Mouse (Mus musculus): ENCODE measurements around the gene Ube2d1. TPM values are rescaled to one million over a fixed set of nuclear protein-coding genes. Genes with fewer than 3 reads are reported as not detected.

Gene Ube2d1
- total and polyA plus RNA-seq, 3 experiments = 40.5 to 48.7 (median 46.8) TPM

DNA sequence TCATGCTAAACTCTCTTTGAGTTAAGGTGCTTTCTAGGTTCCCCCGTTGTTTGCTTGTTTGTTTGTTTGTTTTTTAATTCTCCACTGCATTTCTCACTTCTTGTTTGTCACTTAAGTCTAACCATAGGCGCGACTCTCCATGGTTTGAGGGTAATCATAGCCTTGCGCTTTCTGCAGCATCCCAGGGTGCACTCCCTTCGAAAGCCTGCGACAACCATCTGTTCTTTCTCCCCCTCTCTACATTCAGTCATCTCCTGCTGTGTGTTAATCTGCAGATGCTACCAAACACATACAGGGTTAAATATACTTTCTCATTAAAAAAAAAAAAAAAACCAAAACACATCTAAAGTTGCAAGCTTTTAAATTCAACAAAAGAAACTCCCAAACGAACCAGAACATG, 31.4 kb upstream of the Ube2d1 start:
- no peak overlapping the region for H3K27ac ChIP-seq
- no peak overlapping the region for H3K9ac ChIP-seq (ENCODE audit: low read depth, low read length)
- no peak for DNase-seq
- no peaks in the 10 kb centered on the region for H3K36me3 ChIP-seq (ENCODE audit: control insufficient read depth, insufficient read depth, low read length)
- no peak overlapping the region for H3K4me3 ChIP-seq
- WGBS = 55% methylated on average over 7 of the region's 7 CpGs
- intact Hi-C loops (cut with DNase I) = no loop called here
- no peaks in the 10 kb centered on the region for H3K27me3 ChIP-seq (ENCODE audit: control insufficient read depth, insufficient read depth, low read length)
- no peak for TF ChIP-seq EP300 (IDR thresholded peaks at IDR 0.05; ENCODE audit: insufficient read depth, low read depth, low read length)
- no peak for TF ChIP-seq CTCF (IDR thresholded peaks at IDR 0.05)
- TF ChIP-seq POLR2A (IDR thresholded peaks at IDR 0.05; ENCODE audit: insufficient read depth, low read depth, low read length) = no peak
- no peaks in the 10 kb centered on the region for H3K4me1 ChIP-seq (ENCODE audit: control insufficient read depth, insufficient read depth, low read length)
- no peaks in the 10 kb centered on the region for H3K79me2 ChIP-seq (replicated peaks; ENCODE audit: control insufficient read depth, insufficient read depth, low read length)

DNA sequence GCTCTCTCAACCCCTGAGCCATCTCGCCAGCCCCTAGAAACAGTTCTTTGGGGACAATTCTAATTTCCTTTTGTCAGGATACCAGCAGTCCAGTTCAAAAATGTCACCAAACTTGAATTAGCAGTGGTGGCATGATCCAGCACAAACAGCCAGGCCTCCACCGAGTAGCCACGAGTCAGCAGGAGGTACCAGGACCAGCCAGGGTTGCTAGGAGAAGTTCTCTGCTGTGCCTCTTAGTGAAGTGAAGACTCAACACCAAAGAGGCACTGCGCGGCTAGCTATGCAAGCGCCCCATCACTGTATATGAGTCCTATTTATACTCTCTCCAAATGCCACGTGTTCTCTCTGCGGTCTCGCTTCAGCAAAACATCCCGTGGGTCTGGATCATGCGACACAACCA, 31.0 kb upstream of the Ube2d1 start:
- intact Hi-C loops (cut with DNase I) = no loop called here
- DNase-seq = no peak
- 68% methylated on average over 11 of the region's 11 CpGs for WGBS
- no peak overlapping the region for H3K9ac ChIP-seq (ENCODE audit: low read depth, low read length)
- H3K79me2 ChIP-seq (replicated peaks; ENCODE audit: control insufficient read depth, insufficient read depth, low read length) = no peaks in the 10 kb centered on the region
- H3K4me1 ChIP-seq (ENCODE audit: control insufficient read depth, insufficient read depth, low read length) = no peaks in the 10 kb centered on the region
- H3K27me3 ChIP-seq (ENCODE audit: control insufficient read depth, insufficient read depth, low read length) = no peaks in the 10 kb centered on the region
- TF ChIP-seq CTCF (IDR thresholded peaks at IDR 0.05) (no peak), EP300 (IDR thresholded peaks at IDR 0.05; ENCODE audit: insufficient read depth, low read depth, low read length) (no peak), POLR2A (IDR thresholded peaks at IDR 0.05; ENCODE audit: insufficient read depth, low read depth, low read length) (no peak)
- no peak overlapping the region for H3K27ac ChIP-seq
- H3K36me3 ChIP-seq (ENCODE audit: control insufficient read depth, insufficient read depth, low read length) = no peaks in the 10 kb centered on the region
- H3K4me3 ChIP-seq = no peak overlapping the region

DNA sequence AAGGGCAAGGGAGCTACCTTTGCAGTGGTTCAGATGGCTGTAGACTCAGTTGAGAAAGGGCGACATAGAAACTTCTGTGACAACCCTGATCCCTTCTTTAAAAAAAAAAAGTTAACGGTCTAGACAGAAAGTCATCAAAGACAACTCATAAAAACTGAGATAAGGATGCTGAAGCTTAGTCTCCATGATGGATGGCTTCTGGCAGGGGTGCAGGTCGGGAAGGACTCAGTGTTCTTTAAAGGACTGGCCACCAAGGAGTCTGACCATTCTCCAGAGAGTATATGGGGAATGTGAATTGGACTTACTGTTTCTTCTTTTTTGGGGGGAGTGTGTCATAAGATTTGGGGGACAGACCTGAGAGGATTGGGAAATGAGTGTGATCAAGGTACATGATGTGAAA, 29.5 kb upstream of the Ube2d1 start:
- no peak overlapping the region for H3K27ac ChIP-seq
- no peak overlapping the region for H3K9ac ChIP-seq (ENCODE audit: low read depth, low read length)
- H3K79me2 ChIP-seq (replicated peaks; ENCODE audit: control insufficient read depth, insufficient read depth, low read length) = no peaks in the 10 kb centered on the region
- no peaks in the 10 kb centered on the region for H3K36me3 ChIP-seq (ENCODE audit: control insufficient read depth, insufficient read depth, low read length)
- DNase-seq = no peak
- no peak overlapping the region for H3K4me3 ChIP-seq
- intact Hi-C loops (cut with DNase I) = no loop called here
- H3K27me3 ChIP-seq (ENCODE audit: control insufficient read depth, insufficient read depth, low read length) = no peaks in the 10 kb centered on the region
- TF ChIP-seq EP300 (IDR thresholded peaks at IDR 0.05; ENCODE audit: insufficient read depth, low read depth, low read length) (no peak), CTCF (IDR thresholded peaks at IDR 0.05) (no peak), POLR2A (IDR thresholded peaks at IDR 0.05; ENCODE audit: insufficient read depth, low read depth, low read length) (no peak)
- no peaks in the 10 kb centered on the region for H3K4me1 ChIP-seq (ENCODE audit: control insufficient read depth, insufficient read depth, low read length)
- 72% methylated on average over 3 of the region's 3 CpGs for WGBS

DNA sequence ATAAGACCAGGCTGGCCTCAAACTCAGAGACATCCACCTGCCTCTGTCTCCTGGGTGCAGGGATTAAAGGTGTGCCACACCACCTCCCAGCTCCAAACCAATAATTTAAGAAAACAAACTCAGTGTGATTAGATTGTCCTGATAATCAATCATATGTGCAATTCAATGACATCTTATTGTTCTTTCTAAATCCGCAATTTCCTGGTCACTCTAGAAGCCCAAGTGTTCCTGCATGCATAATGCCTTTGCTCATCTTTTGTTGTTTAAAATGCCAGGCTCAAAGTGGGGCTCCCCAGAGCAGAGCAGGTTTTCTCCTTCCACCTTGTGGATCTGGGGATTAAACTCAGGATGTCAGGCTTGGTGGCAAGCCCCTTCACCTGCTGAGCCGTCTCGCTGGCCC, 25.2 kb upstream of the Ube2d1 start:
- WGBS = 61% methylated on average over 3 of the region's 3 CpGs
- Histone ChIP-seq H3K27me3 (ENCODE audit: control insufficient read depth, insufficient read depth, low read length) (0 out of 2 replicates have a peak, but pooled peaks cover 2% of the 10 kb centered on the region), H3K79me2 (replicated peaks; ENCODE audit: control insufficient read depth, insufficient read depth, low read length) (no peaks in the 10 kb centered on the region), H3K4me1 (ENCODE audit: control insufficient read depth, insufficient read depth, low read length) (no peaks in the 10 kb centered on the region), H3K27ac (no peak overlapping the region), H3K36me3 (ENCODE audit: control insufficient read depth, insufficient read depth, low read length) (no peaks in the 10 kb centered on the region), H3K4me3 (no peak overlapping the region), H3K9ac (ENCODE audit: low read depth, low read length) (no peak overlapping the region)
- DNase-seq = no peak
- TF ChIP-seq EP300 (IDR thresholded peaks at IDR 0.05; ENCODE audit: insufficient read depth, low read depth, low read length) = no peak
- TF ChIP-seq CTCF (IDR thresholded peaks at IDR 0.05) = no peak
- no peak for TF ChIP-seq POLR2A (IDR thresholded peaks at IDR 0.05; ENCODE audit: insufficient read depth, low read depth, low read length)
- intact Hi-C loops (cut with DNase I) = no loop called here

DNA sequence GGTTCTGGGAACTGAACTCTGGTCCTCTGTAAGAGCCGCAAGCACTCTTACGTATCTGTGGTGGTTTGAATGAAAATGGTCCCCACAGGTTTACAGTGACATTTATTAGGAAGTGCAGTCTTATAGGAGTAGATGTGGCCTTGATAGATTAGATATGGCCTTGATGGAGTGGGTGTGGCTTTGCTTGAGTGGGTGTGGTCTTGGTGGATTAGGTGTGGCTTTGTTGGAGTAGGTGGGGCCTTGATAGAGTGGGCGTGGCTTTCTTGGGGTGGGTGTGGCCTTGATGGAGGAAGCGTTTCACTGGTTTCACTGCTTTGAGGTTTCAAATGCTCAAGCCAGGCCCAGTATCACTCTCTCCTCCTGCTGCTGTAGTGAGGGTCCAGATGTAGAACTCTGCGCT, 23.1 kb upstream of the Ube2d1 start:
- H3K9ac ChIP-seq (ENCODE audit: low read depth, low read length) = no peak overlapping the region
- TF ChIP-seq EP300 (IDR thresholded peaks at IDR 0.05; ENCODE audit: insufficient read depth, low read depth, low read length) (no peak), CTCF (IDR thresholded peaks at IDR 0.05) (no peak), POLR2A (IDR thresholded peaks at IDR 0.05; ENCODE audit: insufficient read depth, low read depth, low read length) (no peak)
- H3K27ac ChIP-seq = no peak overlapping the region
- WGBS = 81% methylated on average over 5 of the region's 5 CpGs
- H3K27me3 ChIP-seq (ENCODE audit: control insufficient read depth, insufficient read depth, low read length) = 0 out of 2 replicates have a peak, but pooled peaks cover 2% of the 10 kb centered on the region
- H3K4me3 ChIP-seq = no peak overlapping the region
- DNase-seq = no peak
- intact Hi-C loops (cut with DNase I) = no loop called here
- H3K79me2 ChIP-seq (replicated peaks; ENCODE audit: control insufficient read depth, insufficient read depth, low read length) = no peaks in the 10 kb centered on the region
- no peaks in the 10 kb centered on the region for H3K4me1 ChIP-seq (ENCODE audit: control insufficient read depth, insufficient read depth, low read length)
- no peaks in the 10 kb centered on the region for H3K36me3 ChIP-seq (ENCODE audit: control insufficient read depth, insufficient read depth, low read length)

DNA sequence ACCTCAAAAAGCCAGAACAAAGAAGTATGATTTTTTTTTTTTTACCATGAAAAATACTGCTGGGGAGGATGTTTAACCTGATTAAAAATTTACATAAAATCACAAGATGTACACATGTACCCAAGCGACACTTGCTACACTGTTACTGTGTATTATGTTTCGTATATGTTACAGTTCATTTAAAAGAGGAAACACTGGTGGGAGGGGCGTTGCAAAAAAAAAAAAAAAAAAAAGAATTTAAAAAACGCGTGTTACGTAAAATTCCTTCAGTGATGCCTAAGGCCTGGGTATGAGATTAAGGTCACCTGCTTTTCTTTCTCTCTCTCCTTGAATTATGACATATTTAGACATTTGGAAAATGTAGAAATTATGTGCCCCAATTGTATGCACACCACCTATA, 21.7 kb upstream of the Ube2d1 start:
- Histone ChIP-seq H3K9ac (ENCODE audit: low read depth, low read length) (no peak overlapping the region), H3K4me1 (ENCODE audit: control insufficient read depth, insufficient read depth, low read length) (no peaks in the 10 kb centered on the region), H3K36me3 (ENCODE audit: control insufficient read depth, insufficient read depth, low read length) (no peaks in the 10 kb centered on the region), H3K4me3 (no peak overlapping the region), H3K27ac (no peak overlapping the region), H3K79me2 (replicated peaks; ENCODE audit: control insufficient read depth, insufficient read depth, low read length) (no peaks in the 10 kb centered on the region), H3K27me3 (ENCODE audit: control insufficient read depth, insufficient read depth, low read length) (0 out of 2 replicates have a peak, but pooled peaks cover 2% of the 10 kb centered on the region)
- TF ChIP-seq CTCF (IDR thresholded peaks at IDR 0.05) (no peak), POLR2A (IDR thresholded peaks at IDR 0.05; ENCODE audit: insufficient read depth, low read depth, low read length) (no peak), EP300 (IDR thresholded peaks at IDR 0.05; ENCODE audit: insufficient read depth, low read depth, low read length) (no peak)
- WGBS = 58% methylated on average over 6 of the region's 6 CpGs
- DNase-seq = no peak
- intact Hi-C loops (cut with DNase I) = no loop called here
